Mouse (Mus musculus) large intestine, adult 2 months (tissue): Measurements from ENCODE around the gene Pparg. TPM values are rescaled to one million over a fixed set of nuclear protein-coding genes. Genes with fewer than 3 reads are reported as not detected.

Experiments
- DNase-seq: peaks from one replicate; pipeline ENCODE4 v3.0.0-alpha.2; 2012; ENCODE audit warnings: low read depth, low spot score
- WGBS: fragments of 180-500 bp; shearing (Covaris S2); methylation state at CpG from one replicate; pipeline ENCODE4 v1.1.7; 2018; 5-methylcytosine and 5-hydroxymethylcytosine counted together
- polyA plus RNA-seq: library from polyadenylated mRNA; depleted of rRNA; stranded (reverse); fragments of >200 nt; gene quantifications from 2 replicates; pipeline ENCODE4 v1.2.3, GENCODE M21; 2012

Gene Pparg
- polyA plus RNA-seq, 1 experiment, result 5.3 TPM

DNA sequence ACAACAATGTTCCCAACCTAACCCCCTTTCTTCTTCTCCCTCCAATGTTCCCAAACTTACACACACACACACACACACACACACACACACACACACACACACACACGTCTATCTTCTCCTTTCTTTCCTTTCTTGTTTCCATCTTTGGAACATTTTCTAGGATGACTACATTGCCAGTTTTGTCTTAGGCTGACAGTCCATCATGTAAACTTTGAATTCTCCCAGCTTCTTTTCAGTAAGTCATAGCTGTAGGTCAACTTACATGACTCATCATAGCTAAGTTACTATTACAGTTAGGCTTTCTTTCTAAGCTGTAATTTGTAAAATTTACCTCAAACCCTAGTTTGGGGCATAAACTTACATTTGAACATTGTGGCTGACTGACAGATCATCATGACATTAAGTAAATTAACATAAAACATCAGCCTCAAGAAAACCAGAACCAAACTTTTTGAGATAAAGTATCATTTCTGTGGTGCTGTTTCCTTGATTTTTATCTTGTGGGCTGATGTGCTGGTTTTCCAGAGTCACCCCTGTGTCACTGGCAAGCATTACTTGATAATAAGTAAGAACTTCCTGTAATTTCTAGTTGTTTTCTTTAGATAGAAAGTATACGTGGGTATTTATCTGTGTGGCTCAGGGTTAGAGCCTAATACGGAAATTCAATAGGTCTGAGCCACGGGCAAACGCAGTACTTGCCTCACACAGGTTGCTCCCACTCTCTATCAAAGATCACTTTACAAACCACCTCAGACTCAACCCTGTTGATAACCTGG, 79.7 kb downstream of the Pparg start:
- WGBS, result 75% methylated on average over 5 of the region's 5 CpGs
- DNase-seq, result no peak

DNA sequence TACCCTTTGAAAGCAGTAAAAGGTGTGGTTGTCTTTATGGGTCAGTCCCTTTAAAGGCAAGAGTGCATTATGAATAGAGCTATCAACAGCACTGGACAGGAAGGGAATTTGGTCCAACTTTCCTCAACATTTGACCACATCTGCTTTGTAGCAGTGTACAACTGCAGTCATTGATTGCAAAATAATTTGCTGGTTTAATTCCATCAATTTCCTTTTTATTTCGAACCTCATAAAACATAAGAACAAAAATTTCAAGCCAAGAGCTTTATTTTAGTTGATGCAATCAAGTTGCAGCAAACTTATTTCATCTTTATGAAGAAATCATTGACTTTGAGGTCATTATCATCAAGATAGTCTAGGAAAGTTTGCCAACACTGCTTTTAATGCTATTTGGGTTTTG, 91.8 kb downstream of the Pparg start:
- 78% methylated on average over 1 of the region's 1 CpGs for whole genome bisulfite sequencing
- DNase-seq, result no peak

DNA sequence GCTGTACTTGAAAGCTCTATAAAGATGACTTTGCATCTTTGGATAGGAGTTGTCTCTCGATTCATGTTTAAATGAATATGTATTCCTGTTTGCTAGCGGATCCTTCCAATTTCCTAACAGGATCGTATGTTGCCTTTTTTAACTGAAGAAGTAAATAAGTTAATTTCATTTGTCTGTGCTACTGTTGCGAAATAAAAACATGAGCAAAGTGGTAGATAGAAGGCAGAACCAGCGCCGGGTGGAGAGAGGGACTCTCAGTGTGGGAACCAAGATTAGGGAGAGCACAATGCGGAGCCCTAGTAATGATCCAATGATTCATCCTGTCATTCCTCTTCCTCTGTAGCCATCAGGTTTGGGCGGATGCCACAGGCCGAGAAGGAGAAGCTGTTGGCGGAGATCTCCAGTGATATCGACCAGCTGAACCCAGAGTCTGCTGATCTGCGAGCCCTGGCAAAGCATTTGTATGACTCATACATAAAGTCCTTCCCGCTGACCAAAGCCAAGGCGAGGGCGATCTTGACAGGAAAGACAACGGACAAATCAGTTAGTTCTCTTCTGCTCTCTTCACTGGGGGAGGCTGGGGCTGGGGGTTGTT, 102.1 kb downstream of the Pparg start:
- DNase-seq, result no peak
- 21% methylated on average over 16 of the region's 16 CpGs for WGBS

DNA sequence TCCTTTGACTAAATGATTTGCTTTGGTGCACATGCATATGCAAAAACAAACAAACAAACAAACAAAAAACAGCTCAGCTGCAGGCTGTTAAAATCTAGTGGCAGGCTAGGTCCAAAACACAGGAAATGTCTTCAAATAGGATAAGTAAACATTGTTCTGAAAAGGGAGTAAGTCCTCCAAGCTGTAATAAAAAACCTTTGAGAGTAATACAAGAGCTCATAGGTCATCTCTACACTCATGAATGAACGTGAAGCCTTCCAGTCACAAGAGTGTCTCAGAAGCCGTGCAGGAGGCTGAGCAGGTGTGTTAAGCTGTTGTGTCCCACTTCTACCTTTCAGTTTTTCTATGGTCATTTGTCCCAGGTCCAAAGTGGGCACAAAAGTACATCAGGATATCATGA, 102.6 kb downstream of the Pparg start:
- WGBS, result 15% methylated on average over 2 of the region's 2 CpGs
- no peak for DNase-seq

DNA sequence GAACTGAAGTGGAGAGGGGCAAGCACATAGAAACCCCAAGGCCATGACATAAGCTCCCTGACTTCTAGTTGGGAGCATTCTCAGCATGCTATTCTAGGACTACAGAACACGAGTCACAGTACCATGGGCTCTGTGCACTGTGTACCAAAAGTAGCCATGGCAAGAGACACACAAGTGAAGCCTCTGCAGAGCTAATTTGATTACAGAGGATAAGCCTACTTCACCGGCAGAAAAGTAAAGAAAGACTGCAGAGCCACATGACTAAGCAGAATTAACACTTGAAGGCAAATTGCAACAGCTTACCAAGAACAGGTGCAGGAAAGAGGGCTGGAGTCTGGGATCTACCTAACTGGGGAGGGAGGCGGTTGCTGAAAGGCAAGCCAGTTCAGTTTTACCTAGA, 103.9 kb downstream of the Pparg start:
- DNase-seq, result no peak

DNA sequence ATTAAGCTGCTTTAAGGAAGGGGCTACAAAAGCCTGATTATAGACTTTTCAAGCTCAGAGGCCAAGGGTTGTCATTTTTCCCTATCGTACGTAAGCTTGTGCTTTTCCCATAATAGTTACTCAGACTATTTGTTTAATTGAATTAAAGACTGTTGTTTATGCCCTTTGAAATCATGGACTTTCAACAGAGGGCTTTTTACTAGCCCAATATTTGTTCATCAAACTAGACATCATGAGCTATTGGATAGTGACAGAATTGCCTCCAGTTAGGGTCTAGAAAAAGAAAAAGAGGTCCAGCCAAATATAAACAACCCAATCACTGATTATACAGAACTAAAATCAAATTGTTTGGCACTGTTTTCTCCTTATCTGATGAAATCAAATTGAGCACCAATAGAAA, 104.7 kb downstream of the Pparg start:
- WGBS, result 32% methylated on average over 2 of the region's 2 CpGs
- no peak for DNase-seq

More for the DNA sequence above, 103.9 kb downstream of the Pparg start:
- WGBS, result 23% methylated on average over 3 of the region's 3 CpGs

DNA sequence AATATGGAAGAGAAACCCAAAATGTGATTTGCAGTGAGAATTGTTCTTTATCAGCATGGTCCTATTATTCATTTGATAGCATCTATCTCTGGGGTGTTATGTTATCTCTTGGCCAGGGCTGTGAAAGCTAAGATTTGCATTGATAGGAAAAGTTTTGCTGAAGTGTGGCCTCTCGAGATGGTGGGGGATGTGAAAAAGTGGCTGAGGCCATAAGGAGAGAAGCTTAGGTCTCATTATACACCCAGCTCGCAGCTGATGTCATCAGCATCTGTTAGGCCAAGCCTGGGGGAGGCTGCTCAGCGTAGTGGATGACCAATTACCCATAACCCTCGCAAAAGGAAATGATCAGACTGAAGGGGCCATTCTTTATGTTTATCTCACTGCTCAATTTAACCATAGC, 105.1 kb downstream of the Pparg start:
- no peak for DNase-seq
- WGBS, result 25% methylated on average over 4 of the region's 4 CpGs

DNA sequence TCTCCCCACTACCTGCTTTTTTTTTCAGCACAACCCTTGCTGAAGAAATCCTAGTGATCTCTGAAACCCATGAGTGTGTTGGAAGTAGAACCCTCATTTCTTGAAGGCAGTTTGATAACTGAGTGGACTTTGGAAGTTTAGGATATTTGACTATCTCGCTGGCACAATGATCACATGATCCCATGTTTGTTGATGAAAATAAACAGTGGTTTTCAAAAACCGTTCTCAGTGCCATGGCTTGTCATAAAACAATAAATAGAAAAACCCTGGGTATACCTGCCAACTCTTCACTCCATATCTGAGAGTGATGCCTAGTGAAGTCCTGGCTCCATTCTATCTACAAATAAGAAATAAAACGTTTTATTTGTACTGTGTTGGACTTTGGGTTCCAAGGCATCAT, 105.8 kb downstream of the Pparg start:
- 22% methylated on average over 3 of the region's 3 CpGs for WGBS

DNA sequence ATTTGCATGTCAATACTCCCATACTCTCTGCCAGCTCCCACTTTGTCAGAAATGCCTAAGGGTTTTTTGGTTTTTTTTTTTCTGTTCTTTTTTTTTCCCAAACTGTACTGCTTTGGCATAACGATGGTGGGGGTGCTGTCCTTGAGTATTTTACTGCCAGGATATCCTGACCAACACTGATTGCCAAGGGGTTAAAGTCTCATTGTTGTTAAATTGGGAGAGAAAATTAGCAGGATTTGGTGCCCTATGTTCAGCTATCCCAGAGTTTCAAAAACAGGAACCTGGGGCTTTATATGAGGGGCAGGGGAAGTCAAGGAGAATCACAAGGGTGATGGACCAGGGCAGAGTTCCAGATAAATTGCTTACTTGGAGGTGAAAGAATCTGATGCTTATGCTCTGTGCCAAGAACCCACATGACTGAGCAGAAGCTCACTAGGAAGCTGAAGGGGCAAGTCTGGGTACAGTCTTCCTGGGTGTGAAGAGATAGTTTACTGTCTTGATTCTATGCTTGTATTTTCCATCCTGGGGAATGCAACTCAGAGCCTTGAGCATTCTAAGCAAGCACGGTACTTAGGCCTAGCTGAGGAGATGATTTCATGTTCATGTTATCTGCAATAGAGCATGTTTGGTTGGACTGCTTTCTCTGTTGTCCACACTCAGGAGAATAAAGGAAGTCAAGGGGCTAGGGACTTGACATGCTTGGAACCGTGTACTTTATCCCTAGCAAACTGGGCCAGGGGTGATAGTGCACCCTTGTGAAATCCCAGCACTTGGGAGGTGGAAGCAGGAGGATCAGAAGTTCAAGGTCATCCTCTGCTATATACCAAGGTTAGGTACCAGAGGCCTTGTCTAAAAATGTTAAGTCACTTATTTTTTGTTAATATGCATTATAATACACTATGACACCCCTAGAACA, 109.2 kb downstream of the Pparg start:
- 31% methylated on average over 3 of the region's 3 CpGs for WGBS
- no peak for DNase-seq

More for the DNA sequence above, 105.8 kb downstream of the Pparg start:
- DNase-seq, result no peak

DNA sequence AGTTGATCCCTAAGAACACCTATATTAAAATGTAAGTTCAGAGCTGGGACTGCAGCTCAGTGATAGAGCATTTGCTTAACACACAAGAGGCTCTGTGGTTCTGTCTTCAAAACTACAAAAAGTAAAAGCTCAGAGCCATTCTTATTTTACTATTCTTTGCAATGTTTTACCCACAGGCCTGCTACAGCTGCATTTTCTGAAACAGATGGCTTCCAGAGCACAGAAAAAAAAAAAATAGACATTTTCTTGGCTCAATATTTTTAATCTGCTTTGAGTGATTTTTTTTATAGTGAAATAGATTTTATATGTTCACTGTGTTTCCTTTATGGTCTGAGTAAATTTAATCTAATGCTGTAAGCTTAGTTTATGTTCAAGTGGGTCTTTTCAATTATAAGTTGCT, 111.2 kb downstream of the Pparg start:
- DNase-seq, result no peak

DNA sequence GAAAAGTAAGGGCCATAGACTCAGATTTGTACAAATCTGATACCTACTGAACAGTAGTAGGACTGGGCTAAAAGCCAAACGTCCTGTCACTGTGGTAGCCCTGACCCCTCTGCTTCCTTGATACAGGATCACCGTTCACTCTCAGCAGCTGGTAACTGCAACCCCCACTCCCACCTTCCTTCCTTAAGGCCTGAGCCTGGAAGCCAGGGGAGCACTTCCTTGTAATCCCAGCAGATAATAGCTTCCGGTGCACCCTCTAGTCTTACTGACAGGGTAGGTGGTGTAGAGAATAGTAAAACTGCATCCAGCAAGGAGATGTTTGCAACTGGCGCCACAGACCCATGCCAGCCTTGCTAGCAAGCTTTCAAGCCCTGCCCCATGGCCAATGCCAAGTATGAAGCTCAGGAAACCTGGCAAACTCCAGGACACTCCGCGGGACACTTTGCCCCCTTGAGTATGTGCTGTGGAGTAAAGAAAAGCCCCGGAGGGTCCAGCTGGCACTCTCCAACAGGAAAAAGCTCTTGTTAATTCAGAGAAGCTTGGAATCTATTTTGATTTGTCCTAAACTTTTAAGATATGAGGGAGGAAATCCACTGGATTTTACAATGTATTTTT, 116.4 kb downstream of the Pparg start:
- 41% methylated on average over 7 of the region's 7 CpGs for WGBS
- no peak for DNase-seq

DNA sequence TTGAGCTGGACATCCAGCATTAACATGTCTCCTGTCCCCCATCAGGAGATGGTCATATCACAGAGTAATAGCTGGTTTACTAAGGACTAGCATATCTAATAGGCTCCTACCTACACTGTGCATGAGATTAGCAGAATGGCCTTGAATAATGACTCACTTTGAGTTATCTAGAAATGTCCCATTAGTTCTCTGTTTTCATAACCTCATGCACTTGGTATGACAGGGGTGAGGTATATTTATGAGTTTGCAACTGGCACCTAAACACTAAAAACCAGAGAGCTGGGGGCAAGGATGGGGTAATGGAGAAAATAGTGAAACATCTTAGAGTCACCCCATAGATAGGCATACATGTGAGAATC, 119.2 kb downstream of the Pparg start:
- DNase-seq, result no peak

DNA sequence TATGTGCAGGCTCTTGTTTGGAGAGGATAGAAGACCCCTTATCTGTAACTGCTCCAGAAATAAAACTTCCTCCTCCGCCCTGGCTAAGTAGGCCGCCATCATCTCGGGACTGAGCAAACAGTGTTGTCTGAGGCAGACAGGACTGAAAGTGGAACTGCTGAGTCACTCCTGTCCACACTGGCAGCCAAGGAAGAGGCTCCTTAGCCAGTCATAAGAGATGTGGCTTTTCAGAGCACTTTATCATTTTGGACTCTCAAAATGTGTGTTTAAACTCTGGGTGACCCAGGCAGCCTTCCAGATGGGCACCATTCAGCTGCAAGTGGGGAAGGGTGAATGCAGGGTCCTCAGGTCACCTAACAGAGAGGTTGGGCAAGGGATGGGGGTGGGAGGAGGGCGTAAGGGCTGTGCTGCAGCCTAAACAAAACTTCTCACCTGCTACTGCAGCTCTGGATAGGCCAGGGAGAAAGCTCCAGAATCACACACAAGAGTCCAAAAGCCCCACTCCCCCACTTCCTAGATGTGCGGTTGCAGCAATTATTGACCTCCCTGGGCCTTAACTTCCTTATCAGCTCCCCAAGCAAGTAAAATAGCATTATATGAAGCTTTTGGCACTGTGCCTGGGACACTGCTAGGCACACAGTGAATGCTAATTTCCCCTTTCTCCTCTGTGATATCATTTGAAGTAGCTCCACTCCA, 119.7 kb downstream of the Pparg start:
- 14% methylated on average over 5 of the region's 5 CpGs for WGBS
- DNase-seq, result peak; percentile 80

DNA sequence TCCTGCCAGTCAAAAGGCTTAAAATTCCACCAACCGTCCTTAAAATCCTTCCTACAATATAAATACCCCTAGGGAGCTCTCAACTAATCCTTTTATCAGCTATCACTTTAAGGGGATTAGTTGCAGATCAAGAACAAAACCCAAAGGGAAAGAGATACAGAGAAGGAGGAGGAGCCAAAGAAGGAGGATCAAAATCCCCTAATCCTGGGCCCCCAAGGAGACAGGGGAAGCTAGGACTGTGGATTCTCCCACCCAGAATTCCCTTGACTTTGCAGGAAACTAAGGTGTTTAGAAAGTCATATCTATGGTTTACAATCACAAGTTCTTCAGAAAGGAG, 120.2 kb downstream of the Pparg start:
- WGBS, result 8% methylated on average over 1 of the region's 1 CpGs
- no peak for DNase-seq

DNA sequence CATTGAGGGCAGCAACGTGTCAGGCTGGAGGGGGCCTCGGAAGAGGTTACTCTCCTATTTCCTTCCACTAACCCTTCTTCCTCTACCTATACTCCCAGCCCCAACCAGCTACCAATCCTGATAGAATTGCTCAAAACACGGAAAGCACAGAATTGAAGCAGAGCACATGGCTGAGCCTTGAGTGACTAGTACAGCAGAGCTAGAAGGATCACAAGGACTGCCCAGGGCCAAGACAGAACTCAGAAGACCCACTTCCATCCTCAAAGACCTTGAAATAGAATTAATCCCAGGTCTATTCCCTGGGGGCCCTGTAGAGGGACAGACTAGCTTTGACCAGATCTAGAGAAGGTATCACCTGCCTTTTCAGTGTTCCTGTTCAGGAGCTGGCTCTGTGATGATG, 120.9 kb downstream of the Pparg start:
- DNase-seq, result no peak
- WGBS, result 50% methylated on average over 3 of the region's 3 CpGs

DNA sequence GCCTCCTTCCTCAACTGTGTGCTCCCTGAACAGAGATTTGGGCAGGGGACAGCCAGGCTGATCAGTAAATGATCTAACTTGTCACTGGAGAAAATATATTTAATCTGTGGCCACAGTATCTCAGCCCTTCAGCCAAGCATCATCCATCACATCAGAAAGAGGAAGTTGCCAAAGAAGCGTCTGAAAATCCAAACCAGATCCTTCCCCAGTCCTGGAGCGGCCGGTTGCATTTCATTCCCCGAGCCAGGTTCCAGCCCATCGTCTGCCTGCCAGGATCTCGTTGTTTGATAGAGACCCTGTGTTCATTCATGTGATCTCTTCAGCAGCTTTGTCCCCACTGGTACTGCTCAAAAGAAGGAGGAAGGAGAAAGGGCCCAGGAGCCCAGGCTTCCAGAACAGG, 124.9 kb downstream of the Pparg start:
- 78% methylated on average over 6 of the region's 6 CpGs for WGBS
- DNase-seq, result no peak

DNA sequence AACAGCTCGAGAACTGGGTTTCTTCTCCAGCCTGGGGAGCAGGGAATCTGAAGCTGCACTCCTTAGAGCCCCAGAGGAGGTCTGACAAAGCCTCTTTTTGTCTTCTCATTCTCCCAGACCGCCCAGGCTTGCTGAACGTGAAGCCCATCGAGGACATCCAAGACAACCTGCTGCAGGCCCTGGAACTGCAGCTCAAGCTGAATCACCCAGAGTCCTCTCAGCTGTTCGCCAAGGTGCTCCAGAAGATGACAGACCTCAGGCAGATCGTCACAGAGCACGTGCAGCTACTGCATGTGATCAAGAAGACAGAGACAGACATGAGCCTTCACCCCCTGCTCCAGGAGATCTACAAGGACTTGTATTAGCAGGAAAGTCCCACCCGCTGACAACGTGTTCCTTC, 129.1 kb downstream of the Pparg start:
- no peak for DNase-seq
- 91% methylated on average over 9 of the region's 9 CpGs for WGBS

DNA sequence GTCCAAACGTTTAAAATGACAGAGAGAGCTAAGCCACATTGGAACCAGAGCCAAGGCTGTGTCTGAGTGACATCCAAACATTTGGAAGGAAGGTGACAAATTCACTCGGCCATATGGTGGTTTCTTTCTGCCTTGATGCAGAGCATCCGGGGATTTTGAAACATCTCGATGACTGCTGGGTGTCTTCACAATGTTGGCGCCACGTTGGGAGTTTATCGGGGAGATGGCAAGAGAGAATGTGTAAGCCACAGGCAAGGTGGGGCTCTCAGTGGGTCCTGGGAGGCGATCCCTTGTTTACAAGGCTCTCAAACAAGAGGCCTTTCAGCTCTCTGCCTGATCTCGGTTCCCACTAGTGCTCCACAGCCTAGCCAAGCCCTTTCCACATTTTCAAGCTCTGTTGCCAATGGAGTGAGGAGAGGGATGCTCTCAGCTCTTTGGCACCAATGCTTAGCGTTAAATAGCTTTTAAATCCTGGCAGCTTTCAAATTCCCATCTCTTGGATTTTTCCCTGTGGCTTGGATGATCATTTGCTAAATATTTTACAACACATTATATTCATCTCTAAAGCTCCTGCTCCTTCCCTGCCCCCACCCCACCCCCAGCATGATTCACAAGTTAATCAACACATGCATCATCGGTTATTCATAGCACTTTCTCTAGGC, 132.3 kb downstream of the Pparg start:
- DNase-seq, result no peak
- 58% methylated on average over 11 of the region's 11 CpGs for WGBS

DNA sequence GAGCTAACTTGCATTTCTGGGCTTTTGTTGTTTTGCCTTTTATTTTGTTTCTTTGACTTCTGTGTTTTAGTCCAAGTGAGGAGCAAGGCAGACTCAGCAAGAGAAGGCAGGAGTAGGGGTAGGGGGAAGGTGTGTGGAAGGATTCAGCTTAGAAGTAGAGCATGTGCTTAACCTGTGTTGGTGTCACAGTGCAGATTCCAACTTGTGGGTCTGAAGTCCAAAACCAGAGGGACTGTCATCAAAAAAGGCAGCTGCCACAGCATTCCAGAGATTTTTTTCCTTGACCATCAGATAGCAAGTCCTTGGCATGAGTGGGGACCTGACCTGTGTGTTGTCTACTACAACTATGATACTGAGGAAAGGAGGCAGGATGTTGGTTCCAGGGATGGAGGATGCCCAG, 133.1 kb downstream of the Pparg start:
- no peak for DNase-seq
